Mouse (Mus musculus) liver, embryonic 14.5 days (tissue): ENCODE measurements around the gene Prss28.

Experiments used
- CTCF ChIP-seq: IDR thresholded peaks from 2 replicates; pipeline ENCODE4 v1.5.1; 2016; ENCODE audit warnings: antibody characterized with exemption, low read depth, control low read depth
- EP300 ChIP-seq: IDR thresholded peaks from 2 replicates; pipeline ENCODE4 v1.6.1; 2016; ENCODE audit warnings: antibody characterized with exemption, low read depth

DNA sequence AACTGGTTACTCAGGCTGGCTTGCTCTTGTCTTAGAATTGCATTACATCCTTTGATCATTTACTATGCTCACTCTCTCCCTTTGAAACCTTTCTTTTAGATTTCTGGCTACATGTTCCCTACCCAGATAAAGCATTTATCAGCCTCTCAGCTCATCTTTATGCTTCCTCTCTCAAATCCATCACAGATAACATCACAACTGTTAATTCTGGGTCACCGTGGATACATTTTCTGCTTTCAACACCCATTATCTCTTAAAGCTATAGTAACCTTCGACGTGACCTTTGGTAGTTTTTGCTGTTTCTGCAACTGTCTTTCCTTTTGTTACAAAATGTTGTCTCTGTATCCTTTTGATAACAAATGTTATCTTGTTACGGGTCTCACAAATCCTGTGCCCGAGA, 15.0 kb upstream of the Prss28 start:
- TF ChIP-seq EP300 = no peak
- no peak for TF ChIP-seq CTCF
